Mouse (Mus musculus) embryonic facial prominence, embryonic 15.5 days (tissue): ENCODE data around the gene Zan. TPM values are rescaled to one million over a fixed set of nuclear protein-coding genes. Genes with fewer than 3 reads are reported as not detected.
"Not testable (repeated sequence)": the region's sequence is repeated elsewhere in the genome, so short reads cannot be mapped to it uniquely, and the experiment has no call there.

Source experiments
- ATAC-seq: fragments of 200-750 bp; cut with Nextera tagmentation; 2 replicates; pipeline ENCODE4 v1.8.0; 2017; ENCODE audit warnings: low read depth, moderate TSS enrichment; ENCODE audit not compliant: insufficient number of reproducible peaks, low FRiP score, low TSS enrichment
- H3K27ac ChIP-seq: fragments of 300-500 bp; sonication (generic); replicated peaks from 2 replicates; pipeline ENCODE4 v1.5.1; 2015; ENCODE audit warnings: mild to moderate bottlenecking, inconsistent platforms
- H3K27me3 ChIP-seq: fragments of 300-500 bp; sonication (generic); 2 replicates; pipeline ENCODE4 v1.6.1; 2015; ENCODE audit warnings: inconsistent platforms
- H3K36me3 ChIP-seq: fragments of 300-500 bp; sonication (generic); 2 replicates; pipeline ENCODE4 v1.6.1; 2015; ENCODE audit warnings: mild to moderate bottlenecking, inconsistent platforms
- H3K4me1 ChIP-seq: fragments of 300-500 bp; sonication (generic); 2 replicates; pipeline ENCODE4 v1.6.1; 2015; ENCODE audit warnings: inconsistent platforms
- H3K4me2 ChIP-seq: fragments of 300-500 bp; sonication (generic); replicated peaks from 2 replicates; pipeline ENCODE4 v1.6.1; 2015; ENCODE audit warnings: mild to moderate bottlenecking, inconsistent platforms
- H3K4me3 ChIP-seq: fragments of 300-500 bp; sonication (generic); replicated peaks from 2 replicates; pipeline ENCODE4 v1.5.1; 2015; ENCODE audit warnings: mild to moderate bottlenecking, inconsistent platforms
- H3K9ac ChIP-seq: fragments of 300-500 bp; sonication (generic); 2 replicates; pipeline ENCODE4 v1.6.1; 2015; ENCODE audit warnings: inconsistent platforms
- H3K9me3 ChIP-seq: fragments of 300-500 bp; sonication (generic); replicated peaks from 2 replicates; pipeline ENCODE4 v1.6.1; 2016; ENCODE audit warnings: inconsistent platforms
- WGBS: fragments of 180-500 bp; shearing (Covaris S2); methylation state at CpG from one replicate; pipeline ENCODE4 v1.1.7; 2015; 5-methylcytosine and 5-hydroxymethylcytosine counted together
- polyA plus RNA-seq: library from polyadenylated mRNA; unstranded; fragments of >200 nt; fragmentation: Nextera tagmentation; extraction: Ambion mirVana; gene quantifications from 2 replicates; pipeline ENCODE4 v1.2.1, GENCODE M21; 2015

The Zan gene
- polyA plus RNA-seq, 1 experiment from 2014 or later: 0.23 TPM

DNA sequence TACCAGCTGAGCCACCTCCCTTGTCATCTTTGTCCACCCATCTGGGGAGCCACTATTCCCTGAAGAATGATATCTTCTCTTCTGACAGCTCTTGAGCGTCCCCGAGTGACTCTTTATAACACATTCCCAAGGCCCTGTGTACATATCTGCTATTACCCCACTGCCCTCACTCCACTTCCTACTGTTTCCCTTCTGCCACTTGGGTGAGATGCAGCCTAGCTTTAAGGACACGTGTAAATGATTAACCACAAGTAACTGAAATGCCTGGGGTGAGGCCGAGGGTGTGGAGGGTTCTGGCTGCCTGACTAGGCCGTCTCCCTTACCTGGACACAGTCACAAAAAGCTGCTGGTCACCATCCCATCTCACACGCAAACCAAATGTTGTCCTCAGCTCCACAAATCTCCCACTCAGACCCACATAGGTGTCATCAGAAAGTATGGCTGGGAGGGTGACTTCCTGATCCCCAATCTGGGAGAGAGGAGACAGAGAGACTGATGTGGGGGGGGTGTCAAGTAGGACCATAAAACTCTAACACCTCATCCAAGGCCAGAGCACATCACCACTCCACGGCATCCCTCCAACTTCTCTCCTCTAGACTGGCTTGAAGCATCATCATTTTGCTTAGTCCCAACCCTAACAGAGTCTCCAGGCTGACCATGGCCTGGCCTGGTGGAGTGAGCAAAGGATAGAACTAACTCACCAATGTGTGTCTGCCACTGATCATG lies 20.8 kb downstream of the Zan start:
- whole genome bisulfite sequencing: 52% methylated on average over 7 of the region's 7 CpGs
- H3K9ac ChIP-seq: no peak overlapping the region
- H3K27me3 ChIP-seq: no peaks in the 10 kb centered on the region
- H3K4me3 ChIP-seq: no peak overlapping the region
- no peak overlapping the region for H3K4me2 ChIP-seq
- no peaks in the 10 kb centered on the region for H3K36me3 ChIP-seq
- H3K27ac ChIP-seq: no peak overlapping the region
- ATAC-seq: no peak
- H3K4me1 ChIP-seq: no peaks in the 10 kb centered on the region
- H3K9me3 ChIP-seq: no peaks in the 10 kb centered on the region

DNA sequence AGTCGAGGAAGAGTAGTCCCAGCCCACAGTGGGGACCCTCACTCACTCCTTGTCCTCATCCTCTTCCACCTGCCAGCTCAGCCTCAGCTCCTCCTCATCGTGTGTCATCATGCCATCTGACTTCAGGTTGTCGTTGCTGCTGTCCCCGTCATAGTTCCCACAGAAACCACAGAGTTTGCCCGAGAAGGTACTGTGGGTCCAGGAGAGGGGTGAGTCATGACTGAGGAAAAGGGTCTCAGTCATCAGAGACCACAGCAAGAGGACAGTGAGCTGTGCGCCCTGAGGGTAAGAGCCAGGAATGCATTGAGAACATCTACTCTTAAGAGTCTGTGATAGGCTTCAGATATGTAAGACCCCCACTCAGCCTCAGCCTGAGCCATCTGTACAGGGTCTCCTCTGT lies 21.7 kb downstream of the Zan start:
- no peak overlapping the region for H3K27ac ChIP-seq
- H3K4me1 ChIP-seq: no peaks in the 10 kb centered on the region
- H3K36me3 ChIP-seq: no peaks in the 10 kb centered on the region
- WGBS: 71% methylated on average over 6 of the region's 6 CpGs
- ATAC-seq: no peak
- no peaks in the 10 kb centered on the region for H3K27me3 ChIP-seq
- no peak overlapping the region for H3K9ac ChIP-seq
- H3K4me2 ChIP-seq: no peak overlapping the region
- no peak overlapping the region for H3K4me3 ChIP-seq
- no peaks in the 10 kb centered on the region for H3K9me3 ChIP-seq

DNA sequence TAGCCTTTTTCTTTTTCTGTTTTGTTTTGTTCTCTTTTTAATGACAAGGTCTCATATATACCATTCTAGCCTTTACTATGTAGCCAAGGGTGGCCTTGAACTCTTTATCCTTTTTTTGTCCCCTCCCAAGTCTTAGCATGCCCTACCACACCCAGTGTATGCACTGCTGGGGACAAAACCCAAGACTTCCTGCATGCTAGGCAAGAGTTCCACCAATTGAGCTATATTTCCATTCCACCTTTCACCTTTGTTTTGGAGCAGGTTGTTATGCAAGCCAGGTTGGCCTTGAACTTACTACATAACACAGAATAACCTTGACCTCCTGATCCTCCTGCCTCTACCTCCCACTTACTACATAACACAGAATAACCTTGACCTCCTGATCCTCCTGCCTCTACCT lies 31.3 kb downstream of the Zan start:
- Histone ChIP-seq H3K9ac (no peak overlapping the region), H3K4me3 (no peak overlapping the region), H3K9me3 (no peaks in the 10 kb centered on the region), H3K36me3 (no peaks in the 10 kb centered on the region), H3K4me2 (no peak overlapping the region), H3K27ac (no peak overlapping the region), H3K27me3 (no peaks in the 10 kb centered on the region), H3K4me1 (no peaks in the 10 kb centered on the region)
- no peak for ATAC-seq

- Histone ChIP-seq H3K27me3 (no peaks in the 10 kb centered on the region), H3K36me3 (no peaks in the 10 kb centered on the region), H3K9me3 (no peaks in the 10 kb centered on the region), H3K9ac (no peak overlapping the region), H3K27ac (no peak overlapping the region), H3K4me3 (no peak overlapping the region), H3K4me1 (no peaks in the 10 kb centered on the region), H3K4me2 (no peak overlapping the region)
- 72% methylated on average over 11 of the region's 11 CpGs for WGBS
- ATAC-seq: no peak
Measured at GRCm38 (mm10) chr5:137440216-137440855, 36.5 kb downstream of the Zan start.

- Histone ChIP-seq H3K4me2 (no peak overlapping the region), H3K4me3 (no peak overlapping the region), H3K27me3 (no peaks in the 10 kb centered on the region), H3K36me3 (no peaks in the 10 kb centered on the region), H3K27ac (no peak overlapping the region), H3K9me3 (no peaks in the 10 kb centered on the region), H3K9ac (no peak overlapping the region), H3K4me1 (no peaks in the 10 kb centered on the region)
- WGBS: 67% methylated on average over 6 of the region's 6 CpGs
- no peak for ATAC-seq
Measured at GRCm38 (mm10) chr5:137433889-137434288, 43.0 kb downstream of the Zan start.

- H3K27me3 ChIP-seq, H3K4me2 ChIP-seq, H3K4me3 ChIP-seq, H3K36me3 ChIP-seq, H3K27ac ChIP-seq, H3K4me1 ChIP-seq, H3K9me3 ChIP-seq, ATAC-seq, H3K9ac ChIP-seq: not testable (repeated sequence)
- WGBS: 78% methylated on average over 4 of the region's 4 CpGs
Measured at GRCm38 (mm10) chr5:137430402-137430801, 46.5 kb downstream of the Zan start.

DNA sequence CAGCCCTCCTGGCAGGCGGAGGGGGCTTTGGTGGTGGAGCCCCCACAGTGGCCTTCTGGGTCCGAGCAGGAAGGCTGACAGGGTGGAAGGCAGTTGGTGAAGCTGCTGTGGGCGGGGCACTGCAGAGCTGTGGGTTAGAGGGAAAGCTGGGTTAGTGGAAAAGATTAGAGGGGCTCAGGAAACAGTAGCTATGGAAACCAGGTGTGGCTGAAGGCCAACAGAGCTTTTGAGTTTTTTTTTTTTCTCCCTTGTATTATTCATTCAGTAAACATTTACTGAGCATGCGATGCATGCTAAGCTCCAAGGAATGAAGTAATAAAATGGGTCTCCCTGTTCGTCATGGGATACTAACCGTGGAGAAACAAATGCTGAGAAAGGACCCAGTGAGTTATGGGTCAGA lies 51.2 kb downstream of the Zan start:
- WGBS: 37% methylated on average over 6 of the region's 6 CpGs
- H3K36me3 ChIP-seq: no peaks in the 10 kb centered on the region
- H3K27me3 ChIP-seq: no peaks in the 10 kb centered on the region
- no peak overlapping the region for H3K4me2 ChIP-seq
- no peak overlapping the region for H3K27ac ChIP-seq
- peaks cover 4% of the 10 kb centered on the region; the same call in 1 of the 2 replicates for H3K4me1 ChIP-seq
- no peak for ATAC-seq
- no peaks in the 10 kb centered on the region for H3K9me3 ChIP-seq
- no peak overlapping the region for H3K9ac ChIP-seq
- H3K4me3 ChIP-seq: no peak overlapping the region

GRCm38 (mm10) chr5:137419841-137420240 lies 57.0 kb downstream of the Zan start:
- no peak for ATAC-seq
- WGBS: 76% methylated on average over 4 of the region's 4 CpGs
- Histone ChIP-seq H3K9me3 (no peaks in the 10 kb centered on the region), H3K4me1 (no peaks in the 10 kb centered on the region; the same call in 1 of the 2 replicates), H3K27ac (no peak overlapping the region), H3K27me3 (no peaks in the 10 kb centered on the region), H3K9ac (no peak overlapping the region), H3K4me2 (no peak overlapping the region), H3K4me3 (no peak overlapping the region), H3K36me3 (no peaks in the 10 kb centered on the region)

- H3K27ac ChIP-seq: no peak overlapping the region
- H3K4me3 ChIP-seq: no peak overlapping the region
- H3K36me3 ChIP-seq: no peaks in the 10 kb centered on the region
- ATAC-seq: no peak
- no peaks in the 10 kb centered on the region for H3K9me3 ChIP-seq
- H3K27me3 ChIP-seq: no peaks in the 10 kb centered on the region
- H3K4me1 ChIP-seq: no peaks in the 10 kb centered on the region; the same call in 1 of the 2 replicates
- WGBS: 71% methylated on average over 9 of the region's 9 CpGs
- H3K9ac ChIP-seq: no peak overlapping the region
- no peak overlapping the region for H3K4me2 ChIP-seq
Measured at GRCm38 (mm10) chr5:137419105-137419504, 57.8 kb downstream of the Zan start.

DNA sequence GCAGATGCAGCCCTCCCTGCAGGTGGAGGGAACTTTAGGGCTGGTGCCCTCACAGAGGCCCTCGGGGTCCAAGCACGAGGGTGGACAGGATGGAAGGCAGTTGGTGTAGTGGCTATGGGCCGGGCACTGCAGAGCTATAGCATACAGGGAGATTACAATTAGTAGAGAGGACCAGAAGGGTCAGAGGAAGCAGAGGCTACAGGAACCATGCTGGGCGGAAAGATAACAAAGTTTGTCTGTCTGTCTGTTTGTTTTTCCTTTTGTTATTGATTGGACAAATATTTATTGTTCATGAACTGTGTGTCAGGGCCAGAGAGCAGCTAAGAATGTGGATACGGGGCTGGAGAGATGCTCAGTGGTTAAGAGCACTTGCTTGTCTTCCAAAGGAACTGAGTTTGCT lies 62.6 kb downstream of the Zan start:
- Histone ChIP-seq H3K27me3 (no peaks in the 10 kb centered on the region), H3K9ac (no peak overlapping the region), H3K4me3 (no peak overlapping the region), H3K27ac (no peak overlapping the region), H3K4me1 (no peaks in the 10 kb centered on the region; the same call in 1 of the 2 replicates), H3K36me3 (no peaks in the 10 kb centered on the region), H3K4me2 (no peak overlapping the region), H3K9me3 (no peaks in the 10 kb centered on the region)
- ATAC-seq: no peak
- WGBS: 43% methylated on average over 5 of the region's 5 CpGs

DNA sequence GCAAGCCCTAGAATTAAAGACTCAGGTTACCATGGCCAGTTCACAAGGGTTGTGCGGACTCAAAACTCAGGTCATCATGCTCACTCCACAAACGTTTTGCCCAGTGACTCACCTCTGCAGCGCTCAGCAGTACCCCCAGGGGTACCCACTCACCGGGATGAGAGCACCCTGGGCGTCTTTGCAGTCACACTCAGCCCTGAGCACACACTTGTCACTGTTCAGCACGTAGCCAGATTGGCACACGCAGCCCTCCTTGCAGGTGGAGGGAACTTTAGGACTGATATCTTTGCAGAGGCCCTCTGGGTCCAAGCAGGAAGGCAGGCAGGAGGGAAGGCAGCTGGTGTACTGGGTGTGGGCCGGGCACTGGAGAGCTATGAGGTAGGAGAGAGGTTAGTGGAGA lies 65.6 kb downstream of the Zan start:
- H3K4me3 ChIP-seq: no peak overlapping the region
- H3K36me3 ChIP-seq: no peaks in the 10 kb centered on the region
- H3K27me3 ChIP-seq: no peaks in the 10 kb centered on the region
- H3K9ac ChIP-seq: no peak overlapping the region
- ATAC-seq: no peak
- no peak overlapping the region for H3K4me2 ChIP-seq
- H3K9me3 ChIP-seq: no peaks in the 10 kb centered on the region
- no peak overlapping the region for H3K27ac ChIP-seq
- H3K4me1 ChIP-seq: no peaks in the 10 kb centered on the region
- 60% methylated on average over 8 of the region's 8 CpGs for WGBS

DNA sequence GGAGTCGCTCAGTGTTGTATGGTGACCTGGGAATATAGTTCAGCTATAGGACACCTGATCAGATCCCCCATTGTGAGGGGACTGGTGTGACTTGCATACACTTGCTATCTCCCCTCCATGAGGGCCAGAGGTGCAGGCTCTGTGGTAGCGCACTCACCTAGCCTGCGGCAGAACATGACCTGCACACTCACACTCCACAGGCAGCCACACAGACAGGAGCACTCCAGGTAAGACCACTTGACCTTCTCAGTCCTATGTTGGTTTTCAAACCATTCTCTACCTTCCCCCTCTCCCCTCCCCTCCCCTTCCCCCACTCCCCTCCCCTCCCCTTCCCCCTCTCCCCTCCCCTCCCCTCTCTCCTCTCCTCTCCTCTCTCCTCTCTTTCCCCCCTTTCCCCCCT lies 66.3 kb downstream of the Zan start:
- no peak for ATAC-seq
- Histone ChIP-seq H3K27ac (no peak overlapping the region), H3K9ac (no peak overlapping the region)

More for the DNA sequence above, 66.3 kb downstream of the Zan start:
- Histone ChIP-seq H3K4me1 (no peaks in the 10 kb centered on the region), H3K36me3 (no peaks in the 10 kb centered on the region), H3K4me3 (no peak overlapping the region), H3K4me2 (no peak overlapping the region), H3K27me3 (no peaks in the 10 kb centered on the region), H3K9me3 (no peaks in the 10 kb centered on the region)
- 94% methylated on average over 3 of the region's 3 CpGs for WGBS
